Mouse (Mus musculus) stomach, postnatal 0 days (tissue): ENCODE data around the gene Rapgef1.

Experiments
- CTCF ChIP-seq: IDR thresholded peaks from 2 replicates; pipeline ENCODE4 v1.5.1; 2016; ENCODE audit warnings: antibody characterized with exemption, low read depth, mild to moderate bottlenecking, moderate library complexity
- EP300 ChIP-seq: optimal IDR thresholded peaks from 2 replicates; pipeline ENCODE3; 2016; ENCODE audit warnings: antibody characterized with exemption

DNA sequence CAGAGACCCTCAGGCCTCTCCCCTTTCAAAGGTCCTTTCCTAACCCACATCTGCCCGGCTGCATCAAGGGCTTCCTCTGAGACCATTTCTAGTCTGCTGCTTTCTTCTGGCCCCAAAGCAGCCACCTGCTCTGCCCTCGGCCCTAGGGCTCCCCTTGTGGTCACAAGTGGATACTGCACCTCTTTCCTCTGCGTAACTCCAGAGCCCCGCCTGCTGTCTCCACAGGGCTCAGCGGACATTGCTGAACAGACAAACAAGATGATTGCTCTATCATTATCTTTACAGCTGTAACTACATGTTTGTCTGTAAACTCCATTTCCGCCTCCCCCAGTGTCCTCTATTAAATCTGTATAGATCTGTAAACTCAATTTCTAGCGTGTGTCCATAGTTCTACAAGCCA is 37.1 kb upstream of the Rapgef1 start:
- TF ChIP-seq CTCF (peak; percentile 99), EP300 (no peak)
